In the genomic region with DNA sequence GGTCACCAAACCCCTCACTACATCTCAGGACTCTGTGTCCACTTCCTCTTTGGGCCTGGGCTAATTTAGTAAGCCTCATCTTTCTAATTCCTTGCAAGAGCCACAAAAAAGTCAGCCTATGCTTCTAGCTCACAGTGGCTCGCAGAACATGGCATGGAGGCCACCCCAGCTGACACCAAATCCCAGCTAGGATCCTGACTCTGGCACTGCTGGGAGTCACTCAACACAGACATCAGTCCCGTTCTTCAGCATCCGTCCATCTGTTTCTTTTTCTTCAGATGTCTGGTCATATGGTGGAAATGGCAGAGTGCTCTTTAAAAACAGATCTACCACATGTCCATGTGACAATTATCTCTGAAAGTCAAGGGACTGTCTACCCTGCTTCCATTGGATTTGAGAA, we compare ENCODE assay signal across 20 mouse cellular contexts. TPM values are rescaled to one million over a fixed set of nuclear protein-coding genes. Genes with fewer than 3 reads are reported as not detected.
A peak's percentile ranks its signal among the peaks of the same experiment; 100 is the strongest.
DNase-seq lines count a peak whose midpoint lies in the region; ATAC-seq and TF ChIP-seq lines count a peak whose summit lies in the region.
"Had no signal": no experiment of that assay in that cellular context is flagged by ENCODE, and none has a peak within 500 bp of the region (broad histone marks: within the 10 kb centered on the region; RNA-seq: fewer than 3 reads in every experiment).

No protein-coding gene starts in this region.

- no peaks in the 10 kb centered on the region for H3K27me3 ChIP-seq in liver, embryonic 15.5 days
- no peaks in the 10 kb centered on the region for H3K27me3 ChIP-seq in liver, embryonic 11.5 days (replicated peaks; ENCODE audit: control insufficient read depth, insufficient read depth, low read length)
- H3K27me3 ChIP-seq in limb, embryonic 10.5 days (ENCODE audit: low read depth, poor library complexity, severe bottlenecking) = no peaks in the 10 kb centered on the region
- H3K27me3 ChIP-seq in midbrain, embryonic 11.5 days (ENCODE audit: control insufficient read depth, insufficient read depth, low read length) = no peaks in the 10 kb centered on the region
- H3K27me3 ChIP-seq: embryonic facial prominence, embryonic 15.5 days; heart, embryonic 13.5 days; hindbrain, embryonic 13.5 days; midbrain, embryonic 15.5 days; neural tube, embryonic 13.5 days had no signal

- no peak for TF ChIP-seq CTCF in bone marrow, adult 2 months (IDR thresholded peaks at IDR 0.05; ENCODE audit: control insufficient read depth, insufficient read depth, low read length)

- peaks cover 55% of the 10 kb centered on the region for H3K4me1 ChIP-seq in liver, embryonic 15.5 days (replicated peaks)
- H3K4me1 ChIP-seq in liver, embryonic 11.5 days (replicated peaks; ENCODE audit: control insufficient read depth, insufficient read depth, low read length) = peaks cover 19% of the 10 kb centered on the region
- H3K4me1 ChIP-seq in bone marrow, adult 2 months (ENCODE audit: control insufficient read depth, insufficient read depth, low read length) = peaks cover 10% of the 10 kb centered on the region
- H3K4me1 ChIP-seq in limb, embryonic 10.5 days = peaks cover 12% of the 10 kb centered on the region; the same call in 1 of the 2 replicates
- H3K4me1 ChIP-seq in midbrain, embryonic 11.5 days (ENCODE audit: control insufficient read depth, insufficient read depth, low read length) = no peaks in the 10 kb centered on the region

- no peak for DNase-seq in frontal cortex, postnatal 10 days (ENCODE audit: low spot score in 2 of 2)
- DNase-seq in liver, embryonic 11.5 days (ENCODE audit: low spot score) = no peak
- no peak for DNase-seq in limb, embryonic 10.5 days (ENCODE audit: low spot score)
- DNase-seq in midbrain, embryonic 11.5 days (ENCODE audit: low spot score, missing footprints) = no peak
- DNase-seq: cerebellum, adult 9-10 months; gastrocnemius, adult 2 months; kidney, postnatal 25 days; retina, postnatal 1 day; right cerebral cortex, postnatal 25 days had no signal

- H3K9me3 ChIP-seq in liver, embryonic 15.5 days (replicated peaks) = no peaks in the 10 kb centered on the region
- H3K9me3 ChIP-seq in liver, embryonic 11.5 days (ENCODE audit: control insufficient read depth, low read length) = no peaks in the 10 kb centered on the region
- H3K9me3 ChIP-seq in limb, embryonic 10.5 days (replicated peaks) = no peaks in the 10 kb centered on the region
- H3K9me3 ChIP-seq in midbrain, embryonic 11.5 days (ENCODE audit: control insufficient read depth, low read length) = no peaks in the 10 kb centered on the region
- H3K9me3 ChIP-seq: embryonic facial prominence, embryonic 15.5 days; heart, embryonic 13.5 days; hindbrain, embryonic 13.5 days; midbrain, embryonic 15.5 days; neural tube, embryonic 13.5 days had no signal

- no peak overlapping the region for H3K9ac ChIP-seq in liver, embryonic 15.5 days
- H3K9ac ChIP-seq in liver, embryonic 11.5 days (ENCODE audit: low read depth, low read length) = no peak overlapping the region
- H3K9ac ChIP-seq in midbrain, embryonic 11.5 days (ENCODE audit: low read length) = no peak overlapping the region
- H3K9ac ChIP-seq: embryonic facial prominence, embryonic 15.5 days; heart, embryonic 13.5 days; hindbrain, embryonic 13.5 days; liver, embryonic 14.5 days; midbrain, embryonic 15.5 days; neural tube, embryonic 13.5 days had no signal

- TF ChIP-seq POLR2A in bone marrow, adult 2 months (IDR thresholded peaks at IDR 0.05; ENCODE audit: borderline replicate concordance, control insufficient read depth, low read depth, low read length) = no peak

- no peaks in the 10 kb centered on the region for H3K36me3 ChIP-seq in liver, embryonic 15.5 days (replicated peaks)
- H3K36me3 ChIP-seq in liver, embryonic 11.5 days (ENCODE audit: control insufficient read depth, insufficient read depth, low read length) = no peaks in the 10 kb centered on the region
- H3K36me3 ChIP-seq in limb, embryonic 10.5 days = no peaks in the 10 kb centered on the region
- no peaks in the 10 kb centered on the region for H3K36me3 ChIP-seq in midbrain, embryonic 11.5 days (ENCODE audit: control insufficient read depth, insufficient read depth, low read length)
- H3K36me3 ChIP-seq: embryonic facial prominence, embryonic 15.5 days; heart, embryonic 13.5 days; hindbrain, embryonic 13.5 days; midbrain, embryonic 15.5 days; neural tube, embryonic 13.5 days had no signal

- WGBS in liver, embryonic 15.5 days (ENCODE audit: insufficient replicate concordance) = 68% methylated on average over 3 of the region's 3 CpGs
- 84% methylated on average over 3 of the region's 3 CpGs for WGBS in liver, embryonic 11.5 days
- 76% methylated on average over 3 of the region's 3 CpGs for WGBS in bone marrow, adult 2 months
- 93% methylated on average over 3 of the region's 3 CpGs for WGBS in limb, embryonic 10.5 days
- WGBS in midbrain, embryonic 11.5 days = 87% methylated on average over 3 of the region's 3 CpGs

- H3K4me3 ChIP-seq in liver, embryonic 15.5 days (replicated peaks) = no peak overlapping the region
- H3K4me3 ChIP-seq in liver, embryonic 11.5 days (ENCODE audit: low read depth, low read length) = no peak overlapping the region
- H3K4me3 ChIP-seq in bone marrow, adult 2 months (replicated peaks; ENCODE audit: control insufficient read depth, low read depth, low read length) = no peak overlapping the region
- H3K4me3 ChIP-seq in limb, embryonic 10.5 days = no peak overlapping the region
- no peak overlapping the region for H3K4me3 ChIP-seq in midbrain, embryonic 11.5 days (ENCODE audit: low read depth, low read length)
- H3K4me3 ChIP-seq: embryonic facial prominence, embryonic 15.5 days; gastrocnemius, adult 2 months; heart, embryonic 13.5 days; hindbrain, embryonic 13.5 days; layer of hippocampus, adult 2 months; midbrain, embryonic 15.5 days; neural tube, embryonic 13.5 days had no signal

- peak; percentile 17; the same call in 1 of the 2 replicates for ATAC-seq in frontal cortex, adult (ENCODE audit: low TSS enrichment)
- no peak for ATAC-seq in liver, embryonic 15.5 days (ENCODE audit: insufficient read depth)
- no peak for ATAC-seq in liver, embryonic 11.5 days (replicated peaks; ENCODE audit: low FRiP score)
- no peak for ATAC-seq in midbrain, embryonic 11.5 days (ENCODE audit: low FRiP score)
- ATAC-seq: lung, postnatal 0 days; midbrain, embryonic 15.5 days had no signal

- H3K4me2 ChIP-seq in liver, embryonic 15.5 days = no peak overlapping the region
- no peak overlapping the region for H3K4me2 ChIP-seq in liver, embryonic 11.5 days
- no peak overlapping the region for H3K4me2 ChIP-seq in midbrain, embryonic 11.5 days
- H3K4me2 ChIP-seq: embryonic facial prominence, embryonic 15.5 days; heart, embryonic 13.5 days; hindbrain, embryonic 13.5 days; midbrain, embryonic 15.5 days; neural tube, embryonic 13.5 days had no signal

- H3K27ac ChIP-seq in liver, embryonic 15.5 days (replicated peaks) = peak overlapping the region; percentile 49
- no peak overlapping the region for H3K27ac ChIP-seq in liver, embryonic 11.5 days (ENCODE audit: low read depth, low read length)
- peak overlapping the region; percentile 71 for H3K27ac ChIP-seq in bone marrow, adult 2 months (ENCODE audit: control insufficient read depth, insufficient read depth, low read depth, low read length, poor library complexity)
- 0 out of 2 replicates have a peak overlapping the region, but pooled peaks have one; percentile 40 for H3K27ac ChIP-seq in limb, embryonic 10.5 days
- H3K27ac ChIP-seq in midbrain, embryonic 11.5 days (ENCODE audit: low read depth, low read length) = no peak overlapping the region
- H3K27ac ChIP-seq: embryonic facial prominence, embryonic 15.5 days; gastrocnemius, adult 2 months; heart, embryonic 13.5 days; hindbrain, embryonic 13.5 days; layer of hippocampus, adult 2 months; liver, embryonic 14.5 days; midbrain, embryonic 15.5 days; neural tube, embryonic 13.5 days had no signal

RNA-seq across cellular contexts. Expression of a gene that starts 45.2 kb away (rescaled TPM):
- polyA plus RNA-seq in liver, embryonic 15.5 days (2015; fragmentation: Nextera tagmentation; extraction: Ambion mirVana) = 7.1 and 9.7 TPM in 2 replicates
- polyA plus RNA-seq in liver, embryonic 11.5 days (2014; fragmentation: Nextera tagmentation; extraction: Ambion mirVana) = 19.9 and 26.0 TPM in 2 replicates
- polyA plus RNA-seq in bone marrow, adult 2 months (2011; ENCODE audit: insufficient read depth, insufficient read length, low replicate concordance, missing spikeins) = 2.1 and 4.7 TPM in 2 replicates
- 20.1 and 26.6 TPM in 2 replicates for polyA plus RNA-seq in limb, embryonic 10.5 days (2016; fragmentation: Nextera tagmentation; extraction: Ambion mirVana)
- 63.8 and 66.2 TPM in 2 replicates for polyA plus RNA-seq in midbrain, embryonic 11.5 days (2014; fragmentation: Nextera tagmentation; extraction: Ambion mirVana)

Comparison
In these comparisons a context has a peak if more than half of its experiments do, and no peak if none do; other contexts are left out.
1. H3K27ac ChIP-seq: peak in liver, embryonic 15.5 days (single experiment), bone marrow, adult 2 months (single experiment) and limb, embryonic 10.5 days (single experiment); none in liver, embryonic 11.5 days (single experiment) and midbrain, embryonic 11.5 days (single experiment).